Mouse (Mus musculus) megakaryocyte, adult 5-6 weeks (primary cell): ENCODE measurements around the gene Kdm5c. TPM values are rescaled to one million over a fixed set of nuclear protein-coding genes. Genes with fewer than 3 reads are reported as not detected.
"Not testable (repeated sequence)": the region's sequence is repeated elsewhere in the genome, so short reads cannot be mapped to it uniquely, and the experiment has no call there.

ENCODE experiments used
- ATAC-seq: 2 replicates; pipeline ENCODE4 v1.8.0; 2016; ENCODE audit warnings: mild to moderate bottlenecking, inconsistent platforms; ENCODE audit not compliant: poor library complexity, severe bottlenecking
- total RNA-seq, 2 experiments: library from RNA; stranded (forward) in 1 of 2; stranded (reverse) in 1 of 2; fragments of 153-499, 151-499 nt in 1 of 2; fragments of 221-1000, 200-1000 nt in 1 of 2; gene quantifications; 2 replicates each; pipeline versions ENCODE4 v1.2.3 to v1.2.4; 2015 to 2017

Kdm5c gene
- total RNA-seq (2015) (21.1 and 21.9 TPM in 2 replicates), total RNA-seq (2017) (29.1 and 31.0 TPM in 2 replicates)

- ATAC-seq: peak; percentile 97
These were observed at the start of gene Kdm5c for GRCm38 (mm10) chrX:152232781-152233763. Gene Kdm5c, plus strand, starts transcription at chrX:152233020.

- no peak for ATAC-seq
These were observed 45.7 kb upstream of the Kdm5c start for GRCm38 (mm10) chrX:152187151-152187550.

GRCm38 (mm10) chrX:152191266-152191665 is 41.6 kb upstream of the Kdm5c start:
- no peak for ATAC-seq

- no peak for ATAC-seq
These were observed 34.8 kb upstream of the Kdm5c start for GRCm38 (mm10) chrX:152197814-152198648.

- no peak for ATAC-seq
These were observed 30.9 kb upstream of the Kdm5c start for GRCm38 (mm10) chrX:152201737-152202421.

DNA sequence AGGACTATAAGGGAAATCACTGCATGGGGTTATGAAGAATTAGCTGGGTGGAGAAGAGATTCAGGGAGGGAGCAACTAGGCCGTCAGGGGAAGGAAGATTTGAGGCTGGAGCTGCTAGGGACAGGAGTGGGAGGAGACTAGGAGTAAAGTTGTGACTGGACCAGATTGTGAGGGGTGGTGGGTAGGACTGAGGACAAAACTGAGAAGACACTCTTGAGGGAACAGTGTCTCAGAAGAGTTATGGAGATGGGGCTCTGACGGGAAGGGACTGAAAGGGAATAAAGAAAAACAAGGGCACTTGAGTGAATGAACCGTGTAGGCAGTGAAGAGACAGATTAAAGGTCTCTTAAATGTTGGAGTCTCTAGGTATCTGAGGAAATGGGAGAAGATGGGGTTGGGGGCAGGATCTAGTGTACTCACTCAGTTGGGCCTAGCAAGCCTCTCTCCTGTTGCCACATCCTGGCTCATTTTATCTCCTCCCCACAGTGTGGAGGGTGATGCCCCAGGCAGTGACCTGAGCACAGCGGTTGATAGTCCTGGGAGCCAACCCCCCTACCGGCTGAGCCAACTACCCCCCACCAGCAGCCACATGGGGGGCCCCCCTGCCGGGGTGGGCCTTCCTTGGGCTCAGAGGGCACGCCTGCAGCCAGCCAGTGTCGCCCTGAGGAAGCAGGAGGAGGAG is 30.3 kb upstream of the Kdm5c start:
- ATAC-seq: no peak

GRCm38 (mm10) chrX:152203247-152203646 is 29.6 kb upstream of the Kdm5c start:
- ATAC-seq: peak; percentile 51; the same call in 1 of the 2 replicates

- ATAC-seq: no peak
These were observed 27.3 kb upstream of the Kdm5c start for GRCm38 (mm10) chrX:152205486-152205885.

DNA sequence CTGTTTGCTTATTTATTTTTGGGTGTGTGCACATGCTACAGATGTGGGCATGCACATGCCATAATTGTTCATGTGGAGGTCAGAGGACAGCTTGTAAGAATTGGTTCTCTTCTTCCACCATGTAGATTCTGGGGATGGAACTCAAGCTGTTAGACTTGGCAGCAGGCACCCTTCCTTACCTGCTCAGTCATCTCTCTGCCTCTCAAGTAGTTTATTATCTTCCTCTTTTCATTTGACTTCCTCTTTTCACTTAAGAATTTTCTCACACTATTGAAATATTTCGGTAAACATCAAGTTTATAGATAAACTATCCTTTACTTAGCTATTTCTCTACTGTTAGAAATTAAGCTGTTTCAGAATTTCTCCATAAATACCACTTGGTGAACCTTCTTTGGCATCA is 18.1 kb upstream of the Kdm5c start:
- peak; percentile 49; the same call in 1 of the 2 replicates for ATAC-seq

GRCm38 (mm10) chrX:152218529-152218928 is 14.3 kb upstream of the Kdm5c start:
- peak; percentile 88 for ATAC-seq

GRCm38 (mm10) chrX:152221721-152222120 is 11.1 kb upstream of the Kdm5c start:
- no peak for ATAC-seq

DNA sequence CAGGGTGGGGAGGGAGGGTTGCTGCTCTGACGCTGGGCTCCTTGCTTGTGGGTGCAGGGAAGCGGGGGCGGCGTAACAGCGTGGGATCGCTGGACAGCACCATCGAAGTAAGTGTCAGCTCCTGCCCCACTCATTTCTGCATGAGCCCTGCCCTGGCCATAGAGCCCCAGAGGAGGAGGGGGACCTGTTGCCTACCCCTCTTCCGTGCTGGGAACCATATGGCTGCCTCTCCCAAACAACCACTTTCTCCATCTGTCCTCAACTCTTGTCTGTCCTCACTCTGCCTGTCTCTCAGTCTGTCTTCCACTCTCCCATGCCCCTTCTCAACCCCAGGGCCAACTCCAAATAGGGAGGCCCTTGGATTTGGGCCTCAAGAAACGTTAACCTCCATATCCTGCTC is 10.6 kb upstream of the Kdm5c start:
- ATAC-seq: no peak

GRCm38 (mm10) chrX:152223313-152223712 is 9.5 kb upstream of the Kdm5c start:
- ATAC-seq: no peak

DNA sequence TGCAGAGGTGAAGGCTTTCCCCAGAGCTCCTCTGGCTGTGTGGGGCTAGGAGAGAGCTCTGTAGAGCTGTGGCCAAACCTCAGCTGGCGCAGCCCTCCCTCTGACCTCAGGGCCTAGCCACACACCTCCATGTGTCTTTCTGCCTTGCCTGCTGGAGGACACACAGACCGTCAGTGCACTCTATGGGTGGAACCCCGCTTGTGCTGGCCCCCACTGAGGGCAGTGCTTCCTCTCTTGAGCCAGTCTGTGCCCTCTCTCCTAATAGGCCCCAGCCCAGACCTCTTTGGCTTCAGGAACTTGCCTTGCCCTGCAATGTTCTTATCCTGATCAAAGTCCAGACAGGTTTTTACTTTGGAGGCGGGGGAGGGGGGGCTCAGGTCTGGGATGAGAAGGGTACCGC is 8.5 kb upstream of the Kdm5c start:
- ATAC-seq: no peak

DNA sequence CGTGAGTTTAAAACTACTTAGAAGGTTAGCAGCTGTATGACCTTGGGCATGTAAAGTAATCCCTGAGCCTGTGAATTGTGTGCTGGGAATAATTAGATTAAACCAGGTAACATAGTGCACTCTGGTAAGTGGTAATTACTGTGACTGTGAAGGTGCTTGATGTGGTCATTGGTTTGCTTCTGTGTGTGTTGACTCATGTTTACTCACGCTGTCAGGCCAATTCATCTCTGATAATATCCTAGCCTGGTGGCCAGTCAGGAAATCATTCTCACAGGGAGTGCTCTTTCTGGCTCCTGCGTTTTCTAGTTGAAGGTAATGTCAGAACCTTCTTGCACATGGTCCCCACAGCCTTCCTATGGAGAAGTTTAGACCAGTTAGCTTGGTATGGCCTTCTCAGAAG is 1.3 kb downstream of the Kdm5c start:
- no peak for ATAC-seq

- ATAC-seq: no peak
These were observed 2.9 kb downstream of the Kdm5c start for GRCm38 (mm10) chrX:152235758-152236157.

GRCm38 (mm10) chrX:152243140-152243539 is 10.3 kb downstream of the Kdm5c start:
- ATAC-seq: not testable (repeated sequence)

- no peak for ATAC-seq
These were observed 11.8 kb downstream of the Kdm5c start for GRCm38 (mm10) chrX:152244492-152245189.

- no peak for ATAC-seq
These were observed 38.4 kb downstream of the Kdm5c start for GRCm38 (mm10) chrX:152271189-152271588.

DNA sequence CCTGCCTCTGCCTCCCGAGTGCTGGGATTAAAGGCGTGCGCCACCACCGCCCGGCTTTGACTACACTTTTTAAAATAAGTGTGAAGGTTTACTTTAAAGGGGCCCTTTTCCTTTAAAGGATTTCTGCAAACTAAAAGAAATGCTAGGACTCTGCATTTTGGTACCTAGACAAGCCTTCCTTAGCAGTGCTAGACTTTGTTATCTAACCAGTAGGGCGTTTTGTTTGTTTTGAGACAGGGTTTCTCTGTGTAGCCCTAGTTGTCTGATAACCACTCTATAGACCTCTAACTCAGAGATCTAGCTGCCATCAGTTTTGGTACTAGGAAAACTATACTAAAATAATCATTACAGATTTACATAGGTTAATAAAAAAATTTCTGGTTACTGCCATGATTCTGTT is 46.6 kb downstream of the Kdm5c start:
- no peak for ATAC-seq
